Mouse (Mus musculus): ENCODE data around the gene Zfp715.

GRCm38 (mm10) chr7:43311632-43312031, 1.5 kb downstream of the Zfp715 start:
- no peak for TF ChIP-seq CTCF (IDR thresholded peaks at IDR 0.05; ENCODE audit: low read depth, low read length)
- TF ChIP-seq POLR2A (IDR thresholded peaks at IDR 0.05; ENCODE audit: borderline replicate concordance, low read depth, low read length): no peak

All from bone marrow macrophage, adult 2 months (primary cell).